Mouse (Mus musculus) heart, adult 2 months (tissue): ENCODE data around the gene Lrrc72.

Experiments
- CTCF ChIP-seq: fragments of 200-600 bp; IDR thresholded peaks from 2 replicates; pipeline ENCODE4 v1.8.1; 2022; ENCODE audit warnings: antibody characterized with exemption, mild to moderate bottlenecking, moderate library complexity
- EP300 ChIP-seq: fragments of 200-500 bp; IDR thresholded peaks from 2 replicates; pipeline ENCODE4 v1.6.1; 2011; ENCODE audit warnings: low read depth, low read length, control low read depth; ENCODE audit not compliant: insufficient read depth
- POLR2A ChIP-seq: fragments of 200-500 bp; IDR thresholded peaks from 2 replicates; pipeline ENCODE4 v1.6.1; 2011; ENCODE audit warnings: mild to moderate bottlenecking, low read depth, low read length, control low read depth; ENCODE audit not compliant: insufficient read depth

- TF ChIP-seq CTCF (no peak), POLR2A (no peak), EP300 (no peak)
Measured at GRCm38 (mm10) chr12:36187081-36187480, 66.1 kb downstream of the Lrrc72 start.
